Mouse (Mus musculus) intestine, postnatal 0 days (tissue): ENCODE data around the gene Etv6. TPM values are rescaled to one million over a fixed set of nuclear protein-coding genes. Genes with fewer than 3 reads are reported as not detected.

Source experiments
- ATAC-seq: fragments of 200-750 bp; cut with Nextera tagmentation; 2 replicates; pipeline ENCODE4 v1.8.0; 2017; ENCODE audit warnings: mild to moderate bottlenecking, moderate TSS enrichment, moderate library complexity
- H3K27ac ChIP-seq: fragments of 300-500 bp; sonication (generic); 2 replicates; pipeline ENCODE4 v1.5.1; 2014; ENCODE audit warnings: mild to moderate bottlenecking, low read depth, low read length, moderate library complexity
- H3K27me3 ChIP-seq: fragments of 300-500 bp; sonication (generic); replicated peaks from 2 replicates; pipeline ENCODE4 v1.6.1; 2014; ENCODE audit warnings: low read length, mixed read lengths; ENCODE audit not compliant: control insufficient read depth, insufficient read depth
- H3K36me3 ChIP-seq: fragments of 300-500 bp; sonication (generic); 2 replicates; pipeline ENCODE4 v1.6.1; 2014; ENCODE audit warnings: mild to moderate bottlenecking, moderate library complexity; ENCODE audit not compliant: control insufficient read depth, insufficient read depth
- H3K4me1 ChIP-seq: fragments of 300-500 bp; sonication (generic); replicated peaks from 2 replicates; pipeline ENCODE4 v1.6.1; 2014; ENCODE audit warnings: antibody characterized with exemption, low read length, mixed read lengths; ENCODE audit not compliant: control insufficient read depth, insufficient read depth
- H3K4me2 ChIP-seq: fragments of 300-500 bp; sonication (generic); replicated peaks from 2 replicates; pipeline ENCODE4 v1.6.1; 2014; ENCODE audit warnings: low read depth, mild to moderate bottlenecking, moderate library complexity
- H3K4me3 ChIP-seq: fragments of 300-500 bp; sonication (generic); 2 replicates; pipeline ENCODE4 v1.5.1; 2014; ENCODE audit warnings: low read depth, low read length
- H3K9ac ChIP-seq: fragments of 300-500 bp; sonication (generic); 2 replicates; pipeline ENCODE4 v1.6.1; 2014; ENCODE audit warnings: mild to moderate bottlenecking, low read depth, low read length
- H3K9me3 ChIP-seq: fragments of 300-500 bp; sonication (generic); 2 replicates; pipeline ENCODE4 v1.6.1; 2016; ENCODE audit warnings: mixed run types; ENCODE audit not compliant: control insufficient read depth
- CTCF ChIP-seq: sonication (generic); IDR thresholded peaks from 2 replicates; pipeline ENCODE4 v1.5.1; 2016; ENCODE audit warnings: low read depth, mild to moderate bottlenecking, control low read depth, antibody characterized with exemption, moderate library complexity
- WGBS: fragments of 180-500 bp; shearing (Covaris S2); extraction: QIAGEN DNeasy Blood & Tissue Kit; methylation state at CpG from one replicate; pipeline ENCODE4 v1.1.7; 2014; 5-methylcytosine and 5-hydroxymethylcytosine counted together
- polyA plus RNA-seq: library from polyadenylated mRNA; unstranded; fragments of >200 nt; fragmentation: Nextera tagmentation; extraction: Ambion mirVana; gene quantifications from 2 replicates; pipeline ENCODE4 v1.2.1, GENCODE M21; 2015

Etv6 gene
- polyA plus RNA-seq, 1 experiment from 2014 or later, result 7.8 TPM

DNA sequence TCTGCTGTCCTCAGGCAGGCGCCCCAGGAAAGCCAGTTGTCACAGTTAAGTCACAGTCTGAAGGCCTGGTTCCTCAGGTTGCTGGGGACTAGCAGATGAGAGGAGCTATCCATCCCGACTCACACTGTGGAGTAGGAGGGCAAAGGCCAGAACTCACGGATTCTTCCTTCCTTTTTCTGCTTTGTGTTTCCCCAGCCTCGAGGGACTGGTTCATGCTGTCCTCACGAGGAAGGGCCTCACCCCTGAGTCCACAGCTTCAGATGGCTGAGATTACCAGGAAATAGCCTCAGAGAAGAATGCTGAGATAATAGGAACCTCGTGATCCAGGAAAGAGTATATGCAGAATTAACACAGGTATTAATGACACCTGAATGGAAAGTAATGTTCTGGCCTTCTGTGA lies 30.6 kb downstream of the Etv6 start:
- no peak overlapping the region for H3K9ac ChIP-seq
- H3K4me2 ChIP-seq, result no peak overlapping the region
- H3K27me3 ChIP-seq, result no peaks in the 10 kb centered on the region
- H3K36me3 ChIP-seq, result peaks cover 8% of the 10 kb centered on the region; the same call in 1 of the 2 replicates
- no peak overlapping the region for H3K27ac ChIP-seq
- 0 out of 2 replicates have a peak, but pooled peaks cover 6% of the 10 kb centered on the region for H3K4me1 ChIP-seq
- H3K9me3 ChIP-seq, result no peaks in the 10 kb centered on the region
- ATAC-seq, result peak; percentile 94
- no peak overlapping the region for H3K4me3 ChIP-seq
- no peak for TF ChIP-seq CTCF
- WGBS, result 31% methylated on average over 6 of the region's 6 CpGs

DNA sequence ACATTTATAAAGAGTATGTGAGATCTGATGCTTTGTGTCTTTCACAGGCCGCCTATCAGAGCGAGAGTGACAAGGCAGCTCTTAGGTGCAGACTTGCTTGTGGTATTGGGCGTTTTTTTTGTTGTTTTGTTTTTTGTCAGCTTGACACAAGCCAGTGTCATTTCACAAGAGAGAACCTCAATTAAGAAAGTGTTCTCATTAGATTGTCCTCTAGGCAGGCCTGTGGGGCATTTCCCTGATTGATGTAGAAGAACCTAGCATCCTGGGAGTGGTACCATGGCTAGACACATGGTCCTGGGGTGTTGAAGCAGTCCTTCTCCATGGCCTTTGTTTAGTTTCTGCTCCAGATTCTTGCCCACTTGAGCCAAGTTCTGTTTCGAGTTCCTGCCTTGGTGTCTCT lies 31.5 kb downstream of the Etv6 start:
- 0 out of 2 replicates have a peak, but pooled peaks cover 6% of the 10 kb centered on the region for H3K4me1 ChIP-seq
- H3K4me3 ChIP-seq, result no peak overlapping the region
- no peak overlapping the region for H3K27ac ChIP-seq
- no peak for TF ChIP-seq CTCF
- peaks cover 8% of the 10 kb centered on the region; the same call in 1 of the 2 replicates for H3K36me3 ChIP-seq
- ATAC-seq, result no peak
- no peak overlapping the region for H3K9ac ChIP-seq
- no peaks in the 10 kb centered on the region for H3K27me3 ChIP-seq
- H3K4me2 ChIP-seq, result no peak overlapping the region
- 85% methylated on average over 4 of the region's 4 CpGs for WGBS
- H3K9me3 ChIP-seq, result no peaks in the 10 kb centered on the region

DNA sequence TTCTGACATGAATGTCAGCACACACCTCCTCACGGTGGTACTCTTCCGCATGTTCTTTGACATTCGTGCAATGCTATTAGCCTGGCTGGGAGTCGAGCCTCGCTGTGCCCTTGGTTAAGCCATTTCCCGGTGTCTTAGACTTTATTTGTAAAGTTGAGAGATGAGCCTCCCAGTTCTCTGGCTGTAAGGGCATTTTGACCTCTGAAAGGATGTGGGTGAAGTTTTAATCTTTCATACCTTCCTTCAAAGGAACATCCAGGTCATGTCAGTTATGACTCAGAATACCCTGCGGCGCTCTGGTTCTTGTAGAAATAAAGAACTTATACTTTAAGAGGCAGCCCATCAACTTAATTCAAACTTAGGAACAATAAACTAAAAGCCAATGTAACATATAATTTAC lies 32.0 kb downstream of the Etv6 start:
- Histone ChIP-seq H3K36me3 (peaks cover 8% of the 10 kb centered on the region; the same call in 1 of the 2 replicates), H3K27ac (no peak overlapping the region), H3K9ac (no peak overlapping the region), H3K4me3 (no peak overlapping the region), H3K4me2 (no peak overlapping the region), H3K27me3 (no peaks in the 10 kb centered on the region), H3K4me1 (0 out of 2 replicates have a peak, but pooled peaks cover 6% of the 10 kb centered on the region), H3K9me3 (no peaks in the 10 kb centered on the region)
- 90% methylated on average over 8 of the region's 8 CpGs for WGBS
- no peak for ATAC-seq
- no peak for TF ChIP-seq CTCF

DNA sequence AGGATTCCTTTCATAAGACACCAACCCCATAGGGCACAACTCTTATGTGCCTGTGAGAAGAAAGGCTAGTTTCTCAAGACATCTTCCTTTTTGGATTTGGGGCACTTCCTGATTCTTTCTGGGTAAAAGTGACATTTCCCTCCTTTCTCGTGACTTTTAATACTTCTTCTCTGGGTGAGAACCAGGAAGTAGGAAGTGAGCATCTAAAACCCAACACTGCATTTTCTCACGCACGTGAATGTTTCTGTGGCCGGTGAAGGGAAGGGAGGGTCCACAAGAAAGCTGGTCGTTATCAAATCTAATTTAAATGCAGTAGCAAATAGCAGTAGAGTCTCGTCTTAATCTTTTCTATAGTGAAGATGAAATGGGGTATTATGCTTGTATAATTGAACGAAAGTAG lies 36.9 kb downstream of the Etv6 start:
- H3K4me3 ChIP-seq, result no peak overlapping the region
- ATAC-seq, result no peak
- peaks cover 15% of the 10 kb centered on the region; the same call in 1 of the 2 replicates for H3K36me3 ChIP-seq
- WGBS, result 46% methylated on average over 7 of the region's 7 CpGs
- no peaks in the 10 kb centered on the region for H3K27me3 ChIP-seq
- no peak overlapping the region for H3K9ac ChIP-seq
- H3K27ac ChIP-seq, result no peak overlapping the region
- no peaks in the 10 kb centered on the region for H3K9me3 ChIP-seq
- H3K4me1 ChIP-seq, result no peaks in the 10 kb centered on the region
- no peak for TF ChIP-seq CTCF
- 0 out of 2 replicates have a peak overlapping the region, but pooled peaks have one; percentile 13 for H3K4me2 ChIP-seq

DNA sequence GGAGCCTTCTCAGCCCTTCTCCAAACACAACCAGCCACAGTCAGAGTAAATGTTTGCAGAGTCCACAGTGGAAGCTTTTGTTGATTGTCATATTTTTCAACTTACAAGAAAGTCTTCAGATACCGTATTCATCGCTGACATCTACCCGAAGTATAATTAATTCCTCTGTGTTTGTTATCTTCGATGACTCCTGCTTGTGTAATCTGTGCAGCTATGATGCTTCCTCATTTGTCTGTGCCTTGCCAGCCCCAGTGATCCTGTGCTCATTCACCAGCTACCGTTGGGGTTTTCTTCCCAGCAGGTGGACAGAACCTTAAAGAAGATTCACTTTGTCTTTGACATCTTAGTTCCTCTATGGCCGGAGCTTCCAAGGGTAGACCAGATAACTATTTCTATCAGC lies 37.4 kb downstream of the Etv6 start:
- Histone ChIP-seq H3K27me3 (no peaks in the 10 kb centered on the region), H3K27ac (no peak overlapping the region), H3K9ac (no peak overlapping the region), H3K4me3 (no peak overlapping the region), H3K4me1 (no peaks in the 10 kb centered on the region), H3K4me2 (0 out of 2 replicates have a peak overlapping the region, but pooled peaks have one; percentile 13), H3K9me3 (no peaks in the 10 kb centered on the region), H3K36me3 (peaks cover 13% of the 10 kb centered on the region; the same call in 1 of the 2 replicates)
- 55% methylated on average over 6 of the region's 6 CpGs for WGBS
- no peak for ATAC-seq
- TF ChIP-seq CTCF, result no peak

DNA sequence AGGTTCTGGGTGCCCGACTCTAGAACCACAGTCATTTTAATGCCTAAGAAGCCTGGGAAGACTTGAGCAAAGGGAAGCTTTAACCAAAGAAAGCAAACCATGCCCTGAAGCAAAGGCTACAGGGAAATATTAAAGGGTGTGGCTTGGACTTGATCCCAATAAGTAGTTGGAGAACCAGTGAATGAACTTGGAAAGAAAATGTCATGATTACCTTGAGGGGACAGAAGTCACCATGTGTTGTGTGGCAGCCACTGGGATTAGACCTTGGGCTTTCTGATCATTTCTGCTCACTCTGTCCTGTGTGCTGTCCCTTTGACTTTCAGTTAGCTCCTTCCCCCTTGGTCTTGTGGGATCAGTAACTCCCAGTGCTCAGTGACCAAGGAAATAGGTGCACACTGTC lies 38.9 kb downstream of the Etv6 start:
- Histone ChIP-seq H3K9me3 (no peaks in the 10 kb centered on the region), H3K4me2 (no peak overlapping the region), H3K4me3 (no peak overlapping the region), H3K9ac (no peak overlapping the region), H3K27ac (no peak overlapping the region), H3K4me1 (no peaks in the 10 kb centered on the region), H3K36me3 (peaks cover 7% of the 10 kb centered on the region; the same call in 1 of the 2 replicates), H3K27me3 (no peaks in the 10 kb centered on the region)
- WGBS, result 85% methylated on average over 1 of the region's 1 CpGs
- ATAC-seq, result no peak
- TF ChIP-seq CTCF, result no peak

DNA sequence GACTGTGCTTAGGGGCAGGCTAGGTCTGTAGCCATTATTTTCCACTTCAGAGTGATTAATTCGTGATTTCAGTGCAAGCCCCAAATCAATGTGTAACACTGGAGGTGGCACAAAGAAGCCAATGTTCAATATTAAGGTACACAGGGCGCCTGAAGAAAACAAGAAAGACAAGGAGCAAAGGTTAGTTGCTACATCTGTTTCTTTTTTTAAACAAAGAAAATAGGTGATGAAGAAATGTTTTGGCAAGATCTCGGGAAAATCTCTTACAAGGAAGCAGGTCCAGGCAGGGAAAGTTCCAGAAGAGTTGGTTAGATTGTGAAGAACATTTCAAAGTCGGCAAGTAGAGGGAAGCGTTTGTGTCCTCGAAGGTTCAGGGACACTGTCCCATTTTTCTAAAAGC lies 39.5 kb downstream of the Etv6 start:
- H3K27me3 ChIP-seq, result no peaks in the 10 kb centered on the region
- peaks cover 7% of the 10 kb centered on the region; the same call in 1 of the 2 replicates for H3K36me3 ChIP-seq
- whole genome bisulfite sequencing, result 77% methylated on average over 6 of the region's 6 CpGs
- H3K9ac ChIP-seq, result no peak overlapping the region
- H3K27ac ChIP-seq, result no peak overlapping the region
- H3K4me1 ChIP-seq, result no peaks in the 10 kb centered on the region
- H3K9me3 ChIP-seq, result no peaks in the 10 kb centered on the region
- TF ChIP-seq CTCF, result no peak
- H3K4me3 ChIP-seq, result no peak overlapping the region
- no peak overlapping the region for H3K4me2 ChIP-seq
- 0 out of 2 replicates have a peak, but pooled peaks have one; percentile 19 for ATAC-seq
